Mouse (Mus musculus) thymus, postnatal 0 days (tissue): ENCODE results near the gene Adgrg6. TPM values are rescaled to one million over a fixed set of nuclear protein-coding genes. Genes with fewer than 3 reads are reported as not detected.
A peak's percentile ranks its signal among the peaks of the same experiment; 100 is the strongest.

Experiments
- DNase-seq: peaks from one replicate; pipeline ENCODE4 v3.0.0-alpha.2; 2015; ENCODE audit warnings: low spot score
- polyA plus RNA-seq: library from polyadenylated mRNA; unstranded; fragments of >200 nt; fragmentation: Nextera tagmentation; extraction: Ambion mirVana; gene quantifications from 2 replicates; pipeline ENCODE4 v1.2.1, GENCODE M21; 2015

Gene Adgrg6
- polyA plus RNA-seq, 1 experiment from 2014 or later = 0.44 TPM

GRCm38 (mm10) chr10:14495204-14495603 lies 50.3 kb downstream of the Adgrg6 start:
- DNase-seq = no peak

- no peak for DNase-seq
Observed at GRCm38 (mm10) chr10:14491838-14492237, 53.6 kb downstream of the Adgrg6 start.

GRCm38 (mm10) chr10:14483257-14483656 lies 62.2 kb downstream of the Adgrg6 start:
- no peak for DNase-seq

- no peak for DNase-seq
Observed at GRCm38 (mm10) chr10:14482483-14482882, 63.0 kb downstream of the Adgrg6 start.

GRCm38 (mm10) chr10:14480928-14481327 lies 64.5 kb downstream of the Adgrg6 start:
- DNase-seq = no peak

GRCm38 (mm10) chr10:14476393-14476792 lies 69.1 kb downstream of the Adgrg6 start:
- no peak for DNase-seq

- DNase-seq = no peak
Observed at GRCm38 (mm10) chr10:14475641-14476040, 69.8 kb downstream of the Adgrg6 start.

GRCm38 (mm10) chr10:14474541-14475305 lies 70.7 kb downstream of the Adgrg6 start:
- DNase-seq = no peak

GRCm38 (mm10) chr10:14471039-14471550 lies 74.4 kb downstream of the Adgrg6 start:
- no peak for DNase-seq

GRCm38 (mm10) chr10:14468623-14469022 lies 76.8 kb downstream of the Adgrg6 start:
- no peak for DNase-seq

- no peak for DNase-seq
Observed at GRCm38 (mm10) chr10:14463796-14464511, 81.5 kb downstream of the Adgrg6 start.

- no peak for DNase-seq
Observed at GRCm38 (mm10) chr10:14460933-14461514, 84.4 kb downstream of the Adgrg6 start.

GRCm38 (mm10) chr10:14460252-14460932 lies 85.1 kb downstream of the Adgrg6 start:
- no peak for DNase-seq

GRCm38 (mm10) chr10:14459819-14460218 lies 85.6 kb downstream of the Adgrg6 start:
- DNase-seq = no peak

GRCm38 (mm10) chr10:14459330-14459729 lies 86.1 kb downstream of the Adgrg6 start:
- no peak for DNase-seq

GRCm38 (mm10) chr10:14454481-14454880 lies 91.0 kb downstream of the Adgrg6 start:
- DNase-seq = no peak

GRCm38 (mm10) chr10:14451811-14452210 lies 93.6 kb downstream of the Adgrg6 start:
- DNase-seq = no peak

GRCm38 (mm10) chr10:14450073-14450472 lies 95.4 kb downstream of the Adgrg6 start:
- DNase-seq = peak; percentile 7

GRCm38 (mm10) chr10:14445590-14446291 lies 99.7 kb downstream of the Adgrg6 start:
- no peak for DNase-seq

GRCm38 (mm10) chr10:14440860-14441579 lies 104.4 kb downstream of the Adgrg6 start:
- DNase-seq = no peak
